Mouse (Mus musculus): ENCODE data around the gene Phf21b. TPM values are rescaled to one million over a fixed set of nuclear protein-coding genes. Genes with fewer than 3 reads are reported as not detected.

The Phf21b gene
- polyA plus RNA-seq, 1 experiment from 2014 or later: 0.41 TPM

GRCm38 (mm10) chr15:84840560-84840959 lies 15.3 kb downstream of the Phf21b start:
- Histone ChIP-seq H3K27ac (no peak overlapping the region), H3K4me1 (peaks cover 45% of the 10 kb centered on the region), H3K9me3 (no peaks in the 10 kb centered on the region), H3K27me3 (ENCODE audit: insufficient read depth, poor library complexity, severe bottlenecking) (no peaks in the 10 kb centered on the region), H3K4me3 (no peak overlapping the region), H3K36me3 (no peaks in the 10 kb centered on the region)
- 65% methylated on average over 3 of the region's 3 CpGs for WGBS
- no peak for DNase-seq (ENCODE audit: low spot score)

DNA sequence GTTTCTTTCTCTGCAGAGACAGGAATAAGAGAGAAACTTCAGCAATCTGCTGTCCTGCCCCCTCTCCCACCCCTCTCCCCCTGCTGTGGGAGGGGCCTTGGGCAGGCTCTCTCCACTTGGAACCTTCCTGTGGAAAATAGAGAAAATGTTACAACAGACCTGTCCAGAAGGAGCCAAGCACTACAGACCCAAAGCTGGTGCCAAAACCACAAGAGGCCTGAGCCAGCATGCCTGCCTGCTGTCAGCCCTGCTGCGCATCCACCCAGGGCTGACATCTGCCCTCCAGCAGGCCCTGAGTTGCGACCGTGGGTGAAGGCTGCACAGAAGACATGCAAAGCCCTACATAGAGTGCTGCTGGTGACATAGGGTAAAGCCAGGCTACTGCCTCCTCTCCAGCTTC lies 16.3 kb downstream of the Phf21b start:
- Histone ChIP-seq H3K4me3 (no peak overlapping the region), H3K27me3 (ENCODE audit: insufficient read depth, poor library complexity, severe bottlenecking) (no peaks in the 10 kb centered on the region), H3K27ac (no peak overlapping the region), H3K4me1 (peaks cover 37% of the 10 kb centered on the region), H3K36me3 (no peaks in the 10 kb centered on the region), H3K9me3 (no peaks in the 10 kb centered on the region)
- 74% methylated on average over 3 of the region's 3 CpGs for WGBS
- DNase-seq (ENCODE audit: low spot score): no peak

DNA sequence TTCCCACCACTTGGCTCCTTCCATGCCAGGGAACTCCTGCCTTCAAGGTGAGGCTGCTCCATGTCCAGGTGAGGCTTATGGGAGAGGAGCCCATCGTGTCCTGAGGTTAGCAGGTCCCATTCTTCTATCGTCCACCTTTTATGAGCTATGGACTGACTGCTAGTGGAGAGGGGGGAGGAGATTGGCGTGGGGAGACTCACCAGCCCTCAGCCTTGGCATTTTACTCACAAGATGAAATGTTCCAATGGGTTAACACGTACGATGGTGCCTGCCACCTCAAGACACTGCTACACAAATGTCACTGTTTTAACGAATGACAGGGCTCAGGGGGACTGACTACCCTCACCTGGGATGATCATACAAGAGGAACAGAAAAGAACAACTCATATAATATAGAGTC lies 18.0 kb downstream of the Phf21b start:
- Histone ChIP-seq H3K36me3 (no peaks in the 10 kb centered on the region), H3K4me1 (peaks cover 24% of the 10 kb centered on the region), H3K27me3 (ENCODE audit: insufficient read depth, poor library complexity, severe bottlenecking) (no peaks in the 10 kb centered on the region), H3K9me3 (no peaks in the 10 kb centered on the region), H3K4me3 (no peak overlapping the region), H3K27ac (no peak overlapping the region)
- DNase-seq (ENCODE audit: low spot score): no peak
- WGBS: 80% methylated on average over 6 of the region's 6 CpGs

GRCm38 (mm10) chr15:84829416-84829815 lies 26.4 kb downstream of the Phf21b start:
- peak; percentile 92 for DNase-seq (ENCODE audit: low spot score)
- H3K4me3 ChIP-seq: no peak overlapping the region
- WGBS: 5% methylated on average over 15 of the region's 15 CpGs
- H3K4me1 ChIP-seq: no peaks in the 10 kb centered on the region
- H3K27ac ChIP-seq: no peak overlapping the region
- no peaks in the 10 kb centered on the region for H3K36me3 ChIP-seq
- no peaks in the 10 kb centered on the region for H3K27me3 ChIP-seq (ENCODE audit: insufficient read depth, poor library complexity, severe bottlenecking)
- H3K9me3 ChIP-seq: no peaks in the 10 kb centered on the region

DNA sequence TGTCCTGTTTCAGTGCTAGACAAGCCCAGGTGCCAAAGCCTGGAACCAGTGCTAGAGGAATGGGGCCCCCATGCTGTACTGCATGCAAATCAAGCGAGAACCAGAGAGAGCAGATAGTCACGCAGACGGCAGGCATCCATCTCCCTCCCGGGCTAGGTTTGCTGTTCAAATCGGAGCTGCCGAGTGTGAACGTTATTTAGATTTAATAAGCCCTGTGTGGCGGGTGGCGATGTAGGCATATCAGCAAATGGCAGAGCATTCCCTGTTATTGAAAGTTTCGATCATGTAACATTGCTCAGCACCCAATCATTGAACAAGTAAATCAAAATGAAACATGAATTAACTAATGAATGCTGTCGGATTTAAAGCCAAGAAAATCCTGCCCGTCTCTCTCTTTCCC lies 27.2 kb downstream of the Phf21b start:
- Histone ChIP-seq H3K27ac (no peak overlapping the region), H3K27me3 (ENCODE audit: insufficient read depth, poor library complexity, severe bottlenecking) (no peaks in the 10 kb centered on the region), H3K4me3 (no peak overlapping the region), H3K36me3 (no peaks in the 10 kb centered on the region), H3K9me3 (no peaks in the 10 kb centered on the region), H3K4me1 (no peaks in the 10 kb centered on the region)
- no peak for DNase-seq (ENCODE audit: low spot score)
- 87% methylated on average over 12 of the region's 12 CpGs for WGBS

DNA sequence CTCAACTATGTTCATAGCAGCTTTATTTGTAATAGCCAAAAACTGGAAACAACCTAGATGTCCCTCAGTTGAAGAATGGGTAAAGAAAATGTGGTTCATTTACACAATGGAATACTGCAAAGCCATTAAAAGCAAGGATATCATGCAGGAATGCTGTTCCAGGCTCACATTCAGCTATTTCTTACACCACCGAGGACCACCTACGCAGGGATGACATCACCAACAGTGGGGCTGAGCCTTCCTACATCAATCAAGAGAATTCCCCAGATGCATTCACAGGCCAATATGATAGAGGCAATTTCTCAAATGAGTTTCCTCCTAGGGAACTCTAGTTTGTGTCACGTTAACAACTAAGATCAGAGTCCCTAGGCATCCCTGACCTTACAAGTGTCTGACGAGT lies 32.8 kb downstream of the Phf21b start:
- Histone ChIP-seq H3K27me3 (ENCODE audit: insufficient read depth, poor library complexity, severe bottlenecking) (no peaks in the 10 kb centered on the region), H3K9me3 (no peaks in the 10 kb centered on the region), H3K36me3 (no peaks in the 10 kb centered on the region), H3K4me1 (no peaks in the 10 kb centered on the region), H3K4me3 (no peak overlapping the region), H3K27ac (no peak overlapping the region)
- no peak for DNase-seq (ENCODE audit: low spot score)
- 85% methylated on average over 4 of the region's 4 CpGs for WGBS

DNA sequence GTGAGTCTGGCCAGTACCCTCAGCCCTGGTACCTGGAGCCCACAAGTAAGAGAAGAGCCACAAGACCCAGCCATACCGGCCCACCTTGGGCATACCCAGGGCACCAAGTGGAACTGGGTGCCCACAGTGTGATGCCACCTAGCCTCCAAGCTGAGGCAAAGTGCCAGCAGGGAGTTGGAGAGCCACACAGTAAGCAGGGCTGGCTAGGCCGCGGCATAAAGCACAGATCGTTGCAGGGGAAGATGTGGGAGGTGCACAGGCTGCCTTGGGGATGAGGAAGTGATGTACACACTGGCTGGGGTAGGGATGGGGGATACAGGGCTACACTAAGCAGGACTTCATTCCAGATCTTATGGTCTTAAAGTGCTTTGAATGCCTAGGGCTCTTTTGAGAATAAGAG lies 35.0 kb downstream of the Phf21b start:
- no peak overlapping the region for H3K4me3 ChIP-seq
- WGBS: 92% methylated on average over 4 of the region's 4 CpGs
- DNase-seq (ENCODE audit: low spot score): no peak
- H3K27ac ChIP-seq: no peak overlapping the region
- H3K27me3 ChIP-seq (ENCODE audit: insufficient read depth, poor library complexity, severe bottlenecking): no peaks in the 10 kb centered on the region
- no peaks in the 10 kb centered on the region for H3K36me3 ChIP-seq
- H3K9me3 ChIP-seq: no peaks in the 10 kb centered on the region
- H3K4me1 ChIP-seq: no peaks in the 10 kb centered on the region

GRCm38 (mm10) chr15:84818284-84818683 lies 37.6 kb downstream of the Phf21b start:
- H3K9me3 ChIP-seq: no peaks in the 10 kb centered on the region
- H3K4me3 ChIP-seq: no peak overlapping the region
- H3K27ac ChIP-seq: no peak overlapping the region
- no peaks in the 10 kb centered on the region for H3K36me3 ChIP-seq
- WGBS: 87% methylated on average over 11 of the region's 11 CpGs
- H3K4me1 ChIP-seq: no peaks in the 10 kb centered on the region
- DNase-seq (ENCODE audit: low spot score): no peak
- H3K27me3 ChIP-seq (ENCODE audit: insufficient read depth, poor library complexity, severe bottlenecking): no peaks in the 10 kb centered on the region

- DNase-seq (ENCODE audit: low spot score): no peak
- H3K27ac ChIP-seq: no peak overlapping the region
- no peaks in the 10 kb centered on the region for H3K36me3 ChIP-seq
- H3K4me3 ChIP-seq: no peak overlapping the region
- 79% methylated on average over 3 of the region's 3 CpGs for WGBS
- no peaks in the 10 kb centered on the region for H3K9me3 ChIP-seq
- H3K4me1 ChIP-seq: no peaks in the 10 kb centered on the region; the same call in 1 of the 2 replicates
- no peaks in the 10 kb centered on the region for H3K27me3 ChIP-seq (ENCODE audit: insufficient read depth, poor library complexity, severe bottlenecking)
Observed at GRCm38 (mm10) chr15:84817589-84817988, 38.3 kb downstream of the Phf21b start.

DNA sequence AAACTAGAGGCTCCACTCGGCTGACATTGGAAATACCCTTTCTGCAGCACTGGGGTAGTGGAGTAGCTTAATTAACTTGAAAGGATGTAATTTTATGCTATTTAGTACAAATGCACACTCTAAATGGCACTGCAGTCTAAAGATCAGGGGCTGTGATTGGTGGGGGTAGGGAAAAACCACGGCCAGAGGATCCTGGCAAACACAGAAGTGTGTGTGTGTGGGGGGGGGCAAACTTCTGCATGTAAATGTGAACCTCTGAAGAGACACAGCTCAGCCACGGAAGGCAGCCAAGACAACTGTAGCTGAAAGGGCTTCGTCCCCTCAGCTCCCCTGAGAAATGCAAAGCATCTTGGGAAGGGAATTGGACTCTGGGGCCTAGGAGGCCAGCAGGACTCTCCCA lies 40.7 kb downstream of the Phf21b start:
- Histone ChIP-seq H3K4me3 (no peak overlapping the region), H3K27ac (no peak overlapping the region), H3K9me3 (no peaks in the 10 kb centered on the region), H3K27me3 (ENCODE audit: insufficient read depth, poor library complexity, severe bottlenecking) (no peaks in the 10 kb centered on the region), H3K4me1 (no peaks in the 10 kb centered on the region; the same call in 1 of the 2 replicates), H3K36me3 (no peaks in the 10 kb centered on the region)
- DNase-seq (ENCODE audit: low spot score): no peak
- WGBS: 58% methylated on average over 4 of the region's 4 CpGs

- Histone ChIP-seq H3K4me1 (peaks cover 6% of the 10 kb centered on the region; the same call in 1 of the 2 replicates), H3K36me3 (no peaks in the 10 kb centered on the region), H3K4me3 (no peak overlapping the region), H3K9me3 (no peaks in the 10 kb centered on the region), H3K27me3 (ENCODE audit: insufficient read depth, poor library complexity, severe bottlenecking) (no peaks in the 10 kb centered on the region), H3K27ac (no peak overlapping the region)
- DNase-seq (ENCODE audit: low spot score): no peak
- 89% methylated on average over 11 of the region's 11 CpGs for WGBS
Observed at GRCm38 (mm10) chr15:84812831-84813357, 43.0 kb downstream of the Phf21b start.

GRCm38 (mm10) chr15:84811126-84811525 lies 44.7 kb downstream of the Phf21b start:
- DNase-seq (ENCODE audit: low spot score): no peak
- H3K36me3 ChIP-seq: no peaks in the 10 kb centered on the region
- H3K27me3 ChIP-seq (ENCODE audit: insufficient read depth, poor library complexity, severe bottlenecking): no peaks in the 10 kb centered on the region
- no peak overlapping the region for H3K4me3 ChIP-seq
- WGBS: 62% methylated on average over 5 of the region's 5 CpGs
- peaks cover 6% of the 10 kb centered on the region; the same call in 1 of the 2 replicates for H3K4me1 ChIP-seq
- no peaks in the 10 kb centered on the region for H3K9me3 ChIP-seq
- H3K27ac ChIP-seq: no peak overlapping the region

DNA sequence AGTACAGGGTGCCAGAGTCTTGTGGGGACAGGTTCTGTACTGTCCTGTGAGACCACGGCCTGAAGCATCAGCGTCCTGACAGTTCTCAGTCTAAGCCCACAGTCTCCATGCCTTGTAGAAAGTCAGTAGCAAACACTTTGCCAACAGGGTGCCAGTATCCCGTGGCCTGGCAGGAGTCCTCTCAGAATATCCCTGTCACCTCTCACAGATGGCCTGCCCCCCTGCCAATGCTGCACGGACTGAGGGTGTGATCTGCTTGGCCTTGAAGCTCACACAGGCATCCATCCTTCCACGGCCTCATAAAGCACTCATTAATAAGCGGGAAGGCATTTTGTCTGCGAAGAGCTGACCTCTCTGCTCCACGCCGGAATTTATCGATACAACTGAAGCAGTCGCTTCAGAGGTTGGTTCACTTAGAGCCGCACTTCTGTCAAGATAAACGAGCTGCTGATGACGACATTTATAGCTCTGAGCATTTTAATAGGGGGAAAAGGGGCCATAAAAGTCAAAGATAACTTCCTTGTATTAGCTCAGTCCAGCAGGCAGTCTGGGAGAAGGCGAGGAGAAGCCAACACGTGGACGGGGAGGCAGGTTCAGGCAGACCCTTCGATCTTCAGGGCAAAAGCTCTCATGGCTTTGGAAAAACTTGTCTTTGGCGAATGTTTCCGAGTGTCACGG lies 46.4 kb downstream of the Phf21b start:
- H3K4me1 ChIP-seq: peaks cover 6% of the 10 kb centered on the region; the same call in 1 of the 2 replicates
- H3K4me3 ChIP-seq: no peak overlapping the region
- 79% methylated on average over 21 of the region's 21 CpGs for WGBS

GRCm38 (mm10) chr15:84803685-84804084 lies 52.2 kb downstream of the Phf21b start:
- no peak overlapping the region for H3K27ac ChIP-seq
- no peak overlapping the region for H3K4me3 ChIP-seq
- no peaks in the 10 kb centered on the region for H3K9me3 ChIP-seq
- H3K4me1 ChIP-seq: no peaks in the 10 kb centered on the region
- WGBS: 51% methylated on average over 3 of the region's 3 CpGs
- DNase-seq (ENCODE audit: low spot score): no peak
- H3K27me3 ChIP-seq (ENCODE audit: insufficient read depth, poor library complexity, severe bottlenecking): no peaks in the 10 kb centered on the region
- H3K36me3 ChIP-seq: peaks cover 9% of the 10 kb centered on the region

More for the DNA sequence above, 46.4 kb downstream of the Phf21b start:
- Histone ChIP-seq H3K36me3 (peaks cover 5% of the 10 kb centered on the region), H3K9me3 (no peaks in the 10 kb centered on the region), H3K27me3 (ENCODE audit: insufficient read depth, poor library complexity, severe bottlenecking) (no peaks in the 10 kb centered on the region), H3K27ac (no peak overlapping the region)
- DNase-seq (ENCODE audit: low spot score): no peak
